Mouse (Mus musculus): Measurements from ENCODE around the gene Eif2b5.

DNA sequence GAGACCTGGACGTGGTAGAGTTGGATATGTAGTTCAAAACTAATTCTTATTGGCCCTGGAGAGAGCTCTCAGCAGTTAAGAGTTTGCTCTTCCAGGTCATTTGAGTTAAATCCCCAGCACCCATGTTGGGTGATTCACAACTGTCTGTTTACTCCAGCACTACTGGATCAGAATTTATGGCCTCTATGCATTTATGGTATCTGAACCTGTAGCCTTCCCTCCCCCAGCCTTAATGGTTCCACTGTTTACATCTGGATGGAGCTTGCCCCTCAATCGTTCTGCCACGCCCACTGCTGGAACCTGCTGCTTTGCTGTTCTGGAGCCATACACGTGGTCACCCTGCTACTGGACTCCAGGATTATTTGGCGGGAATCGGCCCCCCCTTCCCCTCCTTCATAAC, 46.8 kb upstream of the Eif2b5 start:
- TF ChIP-seq CTCF (IDR thresholded peaks at IDR 0.05) (no peak), EP300 (IDR thresholded peaks at IDR 0.05) (no peak)

All from lung, postnatal 0 days (tissue).